Mouse (Mus musculus): ENCODE data around the gene Baz2b.

Gene Baz2b

DNA sequence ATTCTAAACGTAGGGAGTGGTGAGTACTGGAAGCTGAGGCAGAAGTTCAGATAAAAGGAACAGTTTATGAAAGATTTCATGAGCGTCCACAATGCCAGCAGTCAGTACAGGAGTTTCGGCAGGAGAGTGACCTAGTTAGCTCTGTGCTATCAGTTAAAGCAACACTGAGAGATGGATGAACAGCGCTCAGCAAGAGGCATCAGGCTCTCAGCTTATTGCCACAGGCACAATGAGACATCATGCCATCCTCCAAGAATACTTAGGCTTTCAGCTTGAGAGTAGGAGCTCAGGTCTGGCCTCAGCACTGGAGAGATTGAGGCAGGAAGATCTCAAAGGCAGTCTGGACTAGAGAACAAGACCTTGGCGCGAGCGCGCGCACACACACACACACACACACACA lies 160.3 kb downstream of the Baz2b start:
- no peak for DNase-seq

DNA sequence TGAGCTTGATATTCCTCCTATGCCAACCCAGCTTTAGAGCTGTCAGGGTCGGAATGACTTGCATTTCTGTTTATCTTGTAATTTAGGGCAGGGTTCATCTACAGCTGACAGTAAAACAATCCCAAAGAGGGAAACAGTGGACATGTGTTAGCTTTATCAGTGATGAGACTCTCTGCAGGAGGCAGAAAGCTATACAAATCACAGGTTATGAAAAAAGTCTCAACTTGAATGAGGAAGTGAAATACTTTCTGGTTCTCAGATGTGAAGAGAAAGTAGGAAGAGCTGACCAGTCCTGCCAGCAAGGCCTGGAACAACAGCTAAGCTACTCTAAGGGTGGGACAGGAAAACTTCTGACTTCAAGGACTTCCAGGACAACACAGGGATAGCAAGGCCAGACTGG lies 163.6 kb downstream of the Baz2b start:
- no peak for DNase-seq

DNA sequence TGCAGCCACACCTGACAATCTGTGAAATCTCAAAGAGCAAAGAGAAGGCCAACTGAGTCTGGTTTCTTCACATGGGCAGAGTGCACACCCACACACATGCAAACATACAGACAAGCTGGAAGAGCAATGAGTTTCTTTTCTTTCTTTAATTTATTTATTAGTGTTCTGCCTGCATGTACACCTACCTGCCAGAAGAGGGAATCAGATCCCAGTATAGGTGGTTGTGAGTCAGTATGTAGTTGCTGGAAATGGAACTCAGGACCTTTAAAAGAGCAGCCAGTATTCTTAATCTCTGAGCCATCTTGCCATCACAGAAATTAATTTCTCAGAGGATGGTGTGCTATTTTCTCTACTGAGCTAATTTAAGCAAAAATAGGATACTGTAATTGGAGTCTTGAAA lies 164.7 kb downstream of the Baz2b start:
- no peak for DNase-seq

DNA sequence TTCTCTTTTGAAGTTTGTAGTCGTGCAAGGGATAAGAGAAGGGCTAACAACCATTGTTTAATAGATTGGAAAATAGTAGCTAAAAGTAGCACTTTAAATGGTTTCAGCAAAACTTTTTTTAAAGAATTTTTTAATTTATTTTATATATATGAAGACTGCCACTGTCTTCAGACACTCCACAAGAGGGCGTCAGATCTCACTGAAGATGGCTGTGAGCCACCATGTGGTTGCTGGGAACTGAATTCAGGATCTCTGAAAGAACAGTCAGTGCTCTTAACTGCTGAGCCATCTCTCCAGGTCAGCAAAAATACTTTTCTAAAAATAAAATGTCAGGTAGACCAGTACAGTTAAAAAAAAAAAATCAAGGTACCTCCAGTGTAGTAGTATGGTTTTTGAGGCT lies 165.1 kb downstream of the Baz2b start:
- no peak for DNase-seq

DNA sequence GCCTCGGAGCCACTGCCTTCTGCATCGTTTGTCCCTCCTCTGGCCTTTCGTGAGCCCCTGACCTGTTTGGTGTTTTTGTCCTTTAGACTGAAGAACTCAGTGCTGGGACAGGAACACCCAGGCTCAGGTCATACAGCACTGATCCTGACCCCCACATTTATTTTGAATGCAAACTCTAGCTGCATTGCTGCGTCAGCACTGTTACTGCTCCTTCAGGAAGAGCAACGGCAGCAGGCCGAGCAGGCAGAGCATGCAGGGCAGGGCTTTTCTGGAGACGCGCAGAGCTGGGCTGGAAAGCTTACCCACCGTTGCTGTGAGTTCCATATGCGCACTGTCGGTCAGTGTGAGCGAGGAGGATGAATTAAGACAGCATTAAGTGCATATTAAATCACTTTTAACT lies 166.9 kb downstream of the Baz2b start:
- no peak for DNase-seq

DNA sequence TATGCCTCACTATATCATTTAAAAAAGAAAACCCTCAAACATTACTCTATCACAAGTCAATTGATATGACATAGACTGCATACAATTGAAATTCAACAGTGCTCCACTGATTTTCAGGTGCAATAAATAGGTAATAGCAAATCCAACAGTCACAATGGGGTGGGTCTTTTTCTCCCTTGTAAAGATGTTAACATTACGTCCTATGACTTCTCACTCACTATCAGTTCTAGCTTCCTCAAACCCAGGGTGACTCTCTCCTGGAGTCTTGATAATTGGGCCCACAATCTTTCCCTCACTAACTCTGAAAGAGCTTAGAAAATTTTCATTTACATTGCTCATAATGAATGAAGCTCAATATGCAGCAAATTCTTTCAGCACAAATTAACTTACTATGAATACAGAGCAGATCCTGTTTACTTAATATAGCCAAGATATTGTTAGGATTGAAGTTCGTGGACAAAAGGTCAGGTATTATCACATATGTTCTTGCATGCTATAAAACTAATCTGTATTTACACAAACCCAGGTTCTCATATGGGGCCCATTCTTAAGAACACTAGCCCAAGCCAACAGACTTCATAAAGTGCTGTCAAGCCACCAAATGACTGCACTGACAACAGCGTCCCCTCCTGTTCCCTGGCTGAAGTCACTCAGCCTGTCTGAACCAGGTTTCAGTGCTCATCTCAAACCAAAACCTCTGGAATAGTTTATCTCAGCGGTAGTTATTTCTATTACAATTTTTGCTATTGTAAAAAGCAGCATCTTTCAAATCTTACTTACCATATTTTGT lies 168.0 kb downstream of the Baz2b start:
- DNase-seq: no peak

DNA sequence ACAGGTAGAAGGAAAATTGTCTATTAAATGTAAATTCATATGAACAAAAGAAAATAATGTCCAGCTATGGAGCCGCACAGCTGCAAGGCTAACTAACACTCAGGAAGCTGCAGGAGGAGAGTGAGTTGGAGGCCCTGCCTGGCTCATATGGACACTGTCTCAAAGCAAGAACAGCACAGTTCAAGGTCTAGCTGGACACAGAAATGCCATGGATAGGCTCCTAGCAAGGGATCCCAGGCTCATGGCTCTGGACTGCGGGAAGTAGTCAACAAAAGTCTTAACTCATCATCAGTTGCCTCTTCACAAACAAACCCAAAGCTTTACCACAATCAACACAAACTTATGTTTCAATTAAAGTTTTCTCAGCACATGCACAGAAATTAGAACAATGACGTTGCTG lies 169.5 kb downstream of the Baz2b start:
- no peak for DNase-seq

DNA sequence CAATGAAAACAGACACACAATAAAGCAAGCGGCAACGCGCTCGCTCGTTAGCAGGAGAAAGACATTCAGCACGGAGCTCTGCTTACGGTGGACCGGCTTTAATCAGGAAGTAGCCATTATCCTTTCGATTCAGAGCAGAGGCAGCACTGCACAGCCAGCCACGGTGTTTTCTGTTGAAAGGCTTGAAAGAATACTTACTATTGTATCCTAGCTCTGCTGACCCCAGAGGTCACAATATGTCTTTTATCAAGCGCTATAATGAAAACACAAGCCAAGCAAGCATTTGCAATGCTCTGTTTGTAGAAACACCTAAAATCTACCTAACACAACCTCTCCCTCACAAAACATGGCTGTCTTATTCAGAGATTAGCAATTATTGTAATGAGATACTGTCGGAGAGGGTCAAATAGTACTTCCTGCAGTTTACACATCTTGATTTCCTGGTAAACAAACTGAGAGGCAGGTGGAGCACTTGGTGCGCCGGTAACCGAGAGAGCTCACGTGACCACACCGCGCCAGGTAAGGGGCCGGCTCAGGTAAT lies 172.6 kb downstream of the Baz2b start:
- no peak for DNase-seq

DNA sequence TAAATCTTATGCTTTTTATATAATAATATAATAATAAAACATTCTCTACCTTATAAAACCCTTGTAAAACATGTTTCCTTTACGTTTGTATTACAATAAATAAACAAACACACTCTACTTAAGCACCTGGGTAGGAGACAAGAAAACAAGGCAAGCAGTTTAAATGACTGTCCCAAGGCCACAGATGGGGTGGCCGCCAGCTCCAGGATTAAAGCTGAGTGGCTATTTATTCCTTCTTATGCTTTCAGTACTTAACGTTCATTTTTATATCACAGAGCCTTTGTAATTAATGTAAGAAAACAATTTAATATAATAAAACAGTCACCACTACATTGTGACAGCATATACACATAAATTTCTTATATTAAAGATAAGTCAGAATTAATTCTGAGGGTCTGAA lies 173.3 kb downstream of the Baz2b start:
- no peak for DNase-seq

DNA sequence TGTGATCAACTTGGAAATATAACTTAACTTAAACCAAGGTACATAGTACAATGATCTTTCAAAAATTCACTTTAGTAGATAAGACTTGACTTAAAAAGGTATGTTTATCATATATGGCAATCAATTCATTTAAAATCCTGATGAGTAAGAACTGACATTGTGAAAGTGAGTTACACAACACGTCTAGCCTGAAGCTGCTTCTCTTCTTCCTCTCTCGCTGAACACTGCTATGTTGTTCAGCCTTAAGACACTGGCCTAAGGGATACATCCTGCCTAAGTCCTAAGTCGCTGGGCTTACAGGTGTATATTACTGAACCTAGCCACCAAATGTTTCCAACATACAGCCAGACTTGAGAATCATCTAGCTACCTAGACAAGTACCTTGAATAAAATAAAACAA lies 178.6 kb downstream of the Baz2b start:
- no peak for DNase-seq

DNA sequence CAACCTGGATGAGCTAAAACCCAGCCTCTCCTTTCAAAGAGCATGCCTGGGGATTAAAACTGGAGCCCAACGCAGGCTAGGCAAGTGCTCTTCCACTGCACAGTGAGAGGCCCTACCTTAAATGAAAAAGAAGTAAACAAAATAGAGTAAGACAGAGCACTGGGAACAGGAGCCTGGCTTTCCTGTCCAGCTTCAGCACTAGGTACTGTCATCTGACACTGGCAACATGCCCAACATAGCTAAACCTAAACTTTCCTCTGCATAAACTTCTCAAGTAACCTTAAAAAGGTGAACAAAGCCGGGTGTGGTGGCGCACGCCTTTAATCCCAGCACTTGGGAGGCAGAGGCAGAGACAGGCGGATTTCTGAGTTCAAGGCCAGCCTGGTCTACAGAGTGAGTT lies 180.6 kb downstream of the Baz2b start:
- DNase-seq: no peak

DNA sequence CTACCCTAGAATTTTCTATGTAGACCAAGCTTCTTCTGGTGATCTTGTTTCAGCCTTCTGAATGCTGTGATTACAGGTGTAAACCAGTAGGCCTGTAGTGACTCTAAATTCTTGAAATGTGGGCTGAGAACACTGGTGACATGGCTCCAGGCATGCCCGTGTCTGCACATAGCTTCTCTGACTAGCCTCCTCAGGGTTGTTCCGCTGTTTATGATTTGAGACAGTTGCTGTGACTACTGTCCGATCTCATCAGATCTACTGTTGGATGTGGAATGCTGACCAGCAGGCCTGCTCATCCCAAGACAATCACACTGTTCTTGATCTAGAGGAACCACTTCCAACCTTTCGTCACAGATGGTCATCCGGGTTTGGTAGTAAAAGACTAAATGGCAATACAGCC lies 182.5 kb downstream of the Baz2b start:
- no peak for DNase-seq

DNA sequence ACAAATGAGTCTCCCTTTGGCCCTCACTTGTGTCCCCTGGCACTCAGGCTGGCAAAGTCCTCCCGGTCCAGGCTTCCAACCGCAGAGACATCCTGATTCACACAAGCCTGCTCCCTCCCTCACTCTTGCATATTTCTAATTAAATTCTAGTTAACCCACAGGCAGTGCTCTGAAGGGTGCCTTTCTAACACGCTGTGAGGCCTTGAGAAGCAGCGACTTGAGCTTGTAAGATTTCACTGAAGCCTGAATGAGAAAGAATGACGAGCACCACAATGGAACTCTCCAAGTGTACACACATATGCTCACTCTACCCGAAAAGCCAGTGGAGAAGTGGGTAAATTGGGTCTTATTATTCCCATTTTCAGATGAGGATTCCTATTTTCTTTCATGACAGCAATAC lies 183.1 kb downstream of the Baz2b start:
- no peak for DNase-seq

DNA sequence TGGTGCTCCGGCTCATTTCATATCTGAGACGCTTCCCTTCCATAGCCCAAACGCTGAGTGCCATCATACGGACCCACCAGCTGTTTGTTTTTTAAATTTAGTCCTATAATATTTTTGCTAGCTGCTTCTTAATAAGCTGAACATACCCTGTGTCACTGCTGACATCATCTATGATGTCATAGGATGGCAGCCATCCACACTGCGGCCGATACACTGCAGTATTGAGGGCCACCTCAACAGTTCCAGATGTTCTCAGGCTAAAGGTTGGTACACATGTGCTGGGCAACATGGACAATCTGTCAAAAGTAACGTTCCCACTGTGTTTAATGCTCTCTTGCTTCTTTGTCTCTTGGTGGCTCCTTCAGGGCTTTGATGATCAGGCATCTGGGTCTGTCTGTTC lies 185.9 kb downstream of the Baz2b start:
- no peak for DNase-seq

DNA sequence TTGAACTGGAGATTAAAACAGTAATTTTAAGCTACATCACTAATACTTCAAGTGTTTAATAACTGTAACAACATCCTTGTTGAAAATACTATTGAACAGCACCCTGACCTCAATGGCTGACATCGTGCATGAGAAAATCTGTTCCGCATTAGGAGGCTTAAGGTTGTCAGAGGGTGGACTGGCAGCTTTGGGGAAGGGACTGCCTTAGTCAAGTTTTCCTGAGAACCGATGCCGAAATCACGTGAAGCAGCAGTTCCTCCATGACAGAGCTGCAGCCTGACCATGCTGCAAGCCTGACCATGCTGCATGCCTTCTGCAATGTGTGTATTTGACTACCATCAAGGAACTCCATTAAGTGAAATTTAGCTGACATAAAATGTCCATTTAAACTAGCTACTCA lies 188.1 kb downstream of the Baz2b start:
- no peak for DNase-seq

DNA sequence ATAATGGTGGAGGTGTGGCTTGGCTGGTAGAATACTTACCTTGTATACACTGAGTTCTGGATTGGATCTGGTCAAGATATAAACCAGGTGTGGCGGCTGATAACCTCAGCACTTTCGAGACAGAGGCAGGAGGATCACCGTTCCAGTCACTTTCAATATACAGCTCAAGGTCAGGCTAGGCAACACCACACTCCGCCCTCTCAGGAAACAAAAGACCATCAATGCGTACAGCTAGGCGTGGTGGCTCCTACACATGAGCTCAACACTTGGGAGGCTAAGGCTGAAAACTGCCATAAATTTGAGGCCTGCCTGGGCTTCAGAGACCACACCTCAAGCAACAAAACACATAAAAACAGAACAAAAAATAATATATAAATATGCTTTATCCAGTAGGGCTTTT lies 188.5 kb downstream of the Baz2b start:
- no peak for DNase-seq

DNA sequence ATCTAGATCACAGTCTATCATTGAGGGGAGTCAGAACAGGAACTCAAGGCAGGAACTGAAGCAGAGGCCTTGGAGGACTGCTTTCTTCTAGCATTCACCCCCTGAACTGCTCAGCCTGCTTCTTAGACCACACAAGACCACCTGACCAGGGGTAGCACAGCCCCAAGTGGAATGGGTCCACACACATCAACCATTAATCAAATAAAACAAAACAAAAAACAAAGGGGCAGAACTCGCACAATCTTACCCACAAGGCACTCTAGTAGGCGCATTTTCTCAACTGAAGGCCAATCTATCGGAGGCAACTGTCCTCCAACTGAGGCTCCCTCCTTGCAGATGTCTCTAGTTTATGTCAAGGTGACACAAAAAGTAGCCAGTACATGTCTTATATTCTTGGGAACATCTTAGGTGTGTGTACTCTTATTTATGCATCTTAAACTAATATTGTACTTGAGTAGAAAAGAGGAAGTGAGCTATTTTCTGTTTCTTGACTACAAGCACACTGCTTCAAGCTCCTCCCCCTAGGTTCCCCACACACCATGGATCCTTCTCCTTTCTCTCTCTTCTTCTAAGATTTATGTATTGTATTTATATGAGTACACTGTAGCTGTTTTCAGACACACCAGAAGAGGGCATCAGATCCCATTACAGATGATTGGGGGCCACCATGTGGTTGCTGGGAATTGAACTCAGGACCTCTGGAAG lies 189.9 kb downstream of the Baz2b start:
- no peak for DNase-seq

DNA sequence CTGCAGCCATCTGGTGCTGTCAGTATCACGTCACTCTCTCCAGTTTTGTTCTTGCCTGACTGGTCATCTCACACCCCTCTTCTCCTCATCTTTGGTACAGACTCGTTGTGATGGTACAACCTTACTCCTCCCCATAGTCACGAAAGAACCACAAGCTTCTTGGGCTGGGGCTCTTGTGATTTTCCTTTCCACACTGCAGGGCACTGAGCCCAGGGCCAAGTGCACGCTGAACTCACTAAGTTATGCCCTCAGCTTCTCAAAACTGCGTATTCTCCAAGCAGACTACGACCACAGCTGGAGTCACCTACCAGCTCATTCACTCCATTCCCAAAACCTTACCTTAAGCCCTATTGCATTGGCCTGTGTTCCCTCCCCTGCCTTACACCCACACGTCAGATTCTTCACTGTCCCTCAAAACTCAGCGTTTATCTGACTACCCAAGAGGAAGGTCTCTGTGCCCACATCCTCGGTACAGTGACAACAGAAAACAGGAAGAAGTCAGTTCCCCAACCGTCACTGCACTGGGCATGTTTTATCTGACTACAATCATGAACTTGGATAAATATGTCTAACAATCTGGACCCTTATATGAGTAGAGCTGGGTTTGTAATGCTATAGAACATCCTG lies 190.7 kb downstream of the Baz2b start:
- peak in 1 of 2 experiments; percentile 43 for DNase-seq

DNA sequence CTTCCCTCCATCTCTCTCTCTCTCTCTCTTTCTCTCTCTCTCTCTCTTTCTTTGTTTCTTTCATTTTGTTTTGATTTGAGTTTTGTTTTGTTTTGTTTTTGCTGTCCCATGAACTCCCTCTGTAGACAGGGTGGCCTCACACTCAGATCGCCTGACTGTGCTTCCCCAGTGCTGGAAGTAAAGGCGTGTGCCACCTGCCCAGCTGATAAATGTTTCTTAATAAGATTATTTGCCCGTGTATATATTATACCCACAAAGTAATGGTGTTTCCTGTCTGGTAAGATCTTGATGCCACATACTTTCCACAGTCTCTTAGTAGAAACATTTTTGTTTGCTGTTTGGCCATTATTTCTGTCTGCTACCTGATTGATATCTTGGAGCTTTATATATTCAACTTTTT lies 198.1 kb downstream of the Baz2b start:
- DNase-seq: no peak

DNA sequence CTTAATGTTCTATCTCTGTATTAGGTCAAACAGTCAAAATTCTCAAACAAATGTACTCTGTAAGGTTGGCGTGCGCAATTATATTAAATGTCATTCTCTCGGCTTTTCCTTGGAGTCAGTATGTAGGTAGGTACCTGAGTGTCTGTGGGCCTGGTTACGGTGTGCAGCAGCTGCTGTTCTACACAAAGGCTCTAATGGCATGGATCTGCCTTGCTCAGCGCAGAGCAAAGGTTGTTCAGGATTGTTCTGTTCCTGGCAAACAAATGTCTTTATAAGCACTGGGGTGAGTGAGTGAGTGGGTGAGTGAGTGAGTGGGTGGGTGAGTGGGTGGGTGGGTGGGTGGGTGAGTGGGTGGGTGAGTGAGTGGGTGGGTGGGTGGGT lies 206.0 kb downstream of the Baz2b start:
- no peak for DNase-seq

DNA sequence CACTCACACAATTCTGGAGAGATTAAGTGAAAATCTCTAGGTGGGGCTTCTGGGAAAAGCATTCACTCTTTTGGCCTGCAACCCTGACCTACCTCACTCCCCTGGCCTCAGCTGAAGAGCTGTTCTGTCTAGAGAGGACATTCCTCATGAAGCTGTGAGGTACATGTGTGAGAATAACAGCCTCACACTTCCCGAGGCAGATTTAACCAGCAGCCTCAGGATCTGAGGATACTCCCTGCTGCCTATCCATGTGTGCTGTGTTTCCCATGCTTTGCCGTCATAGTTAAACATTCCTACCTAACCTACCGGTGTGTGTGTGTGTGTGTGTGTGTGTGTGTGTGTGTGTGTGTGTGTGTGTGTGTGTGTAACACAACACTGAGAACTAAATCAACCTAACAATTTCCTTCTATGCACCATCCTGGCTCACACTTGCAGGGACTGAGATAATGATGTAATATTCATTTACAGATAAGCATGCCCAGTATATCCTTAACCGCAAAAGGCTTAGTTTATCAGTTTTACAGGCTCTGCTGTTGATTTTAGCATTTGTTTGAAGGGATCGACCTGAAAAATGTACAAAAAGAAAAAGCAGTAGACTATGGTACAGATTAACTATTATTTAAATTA lies 206.5 kb downstream of the Baz2b start:
- no peak for DNase-seq

DNA sequence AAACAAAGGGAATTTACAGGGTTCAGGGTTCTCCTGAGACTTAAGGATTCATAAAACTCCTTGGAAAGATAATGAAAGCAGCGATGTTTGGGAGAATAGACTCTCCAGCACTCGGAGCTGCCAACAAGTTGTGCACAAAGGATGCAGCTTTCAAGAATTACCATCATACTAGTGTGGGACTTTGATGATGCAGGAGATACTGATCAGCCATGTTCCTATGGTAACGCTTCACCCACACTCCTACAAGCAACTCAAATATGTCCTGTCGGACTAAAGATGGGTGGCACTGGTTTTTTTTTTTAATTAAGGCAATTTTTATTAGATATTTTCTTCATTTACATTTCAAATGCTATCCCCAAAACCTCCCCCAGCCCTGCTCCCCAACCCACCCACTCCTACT lies 209.4 kb downstream of the Baz2b start:
- no peak for DNase-seq

DNA sequence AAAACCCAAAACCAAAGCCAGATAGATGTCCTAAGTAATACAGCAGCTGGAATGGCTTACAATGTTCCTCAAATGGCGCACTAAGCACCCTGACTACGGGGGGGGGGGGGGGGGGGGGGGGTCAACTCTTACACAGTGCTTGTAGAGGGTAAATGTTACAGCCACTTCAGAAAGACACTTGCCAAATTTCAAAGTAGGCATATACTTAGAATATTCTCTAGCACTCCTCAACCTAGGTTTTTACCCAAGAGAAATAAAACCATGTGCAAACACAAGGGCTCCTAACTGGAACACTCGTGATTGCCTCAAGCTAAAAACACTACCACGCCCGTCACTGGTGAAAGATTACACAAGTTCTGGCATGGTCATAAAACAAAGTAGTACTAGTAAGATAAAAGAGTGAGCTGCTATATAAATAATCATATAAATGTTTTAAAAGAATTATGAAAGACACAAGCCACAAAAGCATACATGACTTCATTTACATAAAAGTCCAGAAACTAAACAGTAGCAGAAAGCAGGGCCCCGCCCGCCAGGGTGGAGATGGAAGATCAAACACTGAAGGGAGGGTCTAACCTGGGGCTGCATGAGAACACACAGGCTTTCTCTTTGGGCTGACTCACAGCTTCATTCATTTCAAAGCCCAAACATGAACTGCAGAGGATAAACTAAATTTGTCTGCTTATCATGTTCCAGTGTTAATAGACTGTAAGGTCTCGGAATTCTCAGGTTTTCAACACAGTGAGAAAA lies 212.0 kb downstream of the Baz2b start:
- no peak for DNase-seq

Measured in thymus, adult 18-20 months (tissue).